Mouse (Mus musculus) midbrain, embryonic 11.5 days (tissue): Measurements from ENCODE around the gene Tas2r129. TPM values are rescaled to one million over a fixed set of nuclear protein-coding genes. Genes with fewer than 3 reads are reported as not detected.
"Not testable (repeated sequence)": the region's sequence is repeated elsewhere in the genome, so short reads cannot be mapped to it uniquely, and the experiment has no call there.

Source experiments
- ATAC-seq: fragments of 200-750 bp; cut with Nextera tagmentation; 2 replicates; pipeline ENCODE4 v1.8.0; 2017; ENCODE audit warnings: moderate TSS enrichment, moderate library complexity; ENCODE audit not compliant: low FRiP score
- DNase-seq: peaks from one replicate; pipeline ENCODE4 v3.0.0; 2015; ENCODE audit warnings: low spot score; ENCODE audit errors: missing footprints
- H3K27ac ChIP-seq: fragments of 300-500 bp; sonication (generic); 2 replicates; pipeline ENCODE4 v1.5.1; 2014; ENCODE audit warnings: low read depth, low read length
- H3K27me3 ChIP-seq: fragments of 300-500 bp; sonication (generic); 2 replicates; pipeline ENCODE4 v1.6.1; 2014; ENCODE audit warnings: mild to moderate bottlenecking, low read length, moderate library complexity, mixed read lengths; ENCODE audit not compliant: control insufficient read depth, insufficient read depth
- H3K36me3 ChIP-seq: fragments of 300-500 bp; sonication (generic); 2 replicates; pipeline ENCODE4 v1.6.1; 2014; ENCODE audit warnings: mild to moderate bottlenecking, low read length, moderate library complexity, mixed read lengths; ENCODE audit not compliant: control insufficient read depth, insufficient read depth
- H3K4me1 ChIP-seq: fragments of 300-500 bp; sonication (generic); 2 replicates; pipeline ENCODE4 v1.6.1; 2014; ENCODE audit warnings: low read length; ENCODE audit not compliant: control insufficient read depth, insufficient read depth
- H3K4me2 ChIP-seq: fragments of 300-500 bp; sonication (generic); 2 replicates; pipeline ENCODE4 v1.6.1; 2014; ENCODE audit warnings: mild to moderate bottlenecking, moderate library complexity
- H3K4me3 ChIP-seq: fragments of 300-500 bp; sonication (generic); 2 replicates; pipeline ENCODE4 v1.5.1; 2014; ENCODE audit warnings: low read depth, low read length
- H3K9ac ChIP-seq: fragments of 300-500 bp; sonication (generic); 2 replicates; pipeline ENCODE4 v1.6.1; 2014; ENCODE audit warnings: low read length
- H3K9me3 ChIP-seq: fragments of 300-500 bp; sonication (generic); 2 replicates; pipeline ENCODE4 v1.6.1; 2016; ENCODE audit warnings: low read length; ENCODE audit not compliant: control insufficient read depth
- WGBS: fragments of 180-500 bp; shearing (Covaris S2); extraction: QIAGEN DNeasy Blood & Tissue Kit; methylation state at CpG from one replicate; pipeline ENCODE4 v1.1.7; 2014; 5-methylcytosine and 5-hydroxymethylcytosine counted together
- polyA plus RNA-seq: library from polyadenylated mRNA; unstranded; fragments of >200 nt; fragmentation: Nextera tagmentation; extraction: Ambion mirVana; gene quantifications from 2 replicates; pipeline ENCODE4 v1.2.1, GENCODE M21; 2014

The Tas2r129 gene
- polyA plus RNA-seq = not detected in 2 replicates

DNA sequence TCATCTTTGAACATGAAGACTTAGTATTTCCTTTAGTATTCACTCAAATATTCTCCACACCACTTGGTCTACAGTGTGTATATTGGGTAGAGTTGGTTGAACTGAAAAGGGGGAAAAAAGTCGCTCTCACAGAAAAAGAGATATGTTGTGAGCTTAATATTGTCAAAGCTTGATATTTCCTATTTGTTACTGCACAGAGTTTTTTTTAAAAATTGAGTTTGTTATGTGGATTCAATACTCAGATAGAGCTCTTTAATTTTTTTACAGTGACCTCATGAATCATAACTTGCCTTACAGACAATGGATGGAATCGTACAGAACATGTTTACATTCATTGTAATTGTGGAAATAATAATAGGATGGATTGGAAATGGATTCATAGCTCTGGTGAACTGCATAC lies at the start of gene Tas2r129:
Gene Tas2r129, plus strand, starts transcription at position 301 of the 400 bp plus-strand sequence.
- no peak within 1 kb of the TSS for H3K4me2 ChIP-seq
- no peaks in the 10 kb centered on the region for H3K36me3 ChIP-seq
- no peak within 1 kb of the TSS for H3K9ac ChIP-seq
- no peaks in the 10 kb centered on the region for H3K9me3 ChIP-seq
- DNase-seq (no peak), ATAC-seq (no peak)
- H3K27me3 ChIP-seq = no peaks in the 10 kb centered on the region
- H3K4me1 ChIP-seq = no peaks in the 10 kb centered on the region
- H3K27ac ChIP-seq = no peak within 1 kb of the TSS
- 85% methylated on average over 2 of the region's 2 CpGs for WGBS
- H3K4me3 ChIP-seq = no peak within 1 kb of the TSS

DNA sequence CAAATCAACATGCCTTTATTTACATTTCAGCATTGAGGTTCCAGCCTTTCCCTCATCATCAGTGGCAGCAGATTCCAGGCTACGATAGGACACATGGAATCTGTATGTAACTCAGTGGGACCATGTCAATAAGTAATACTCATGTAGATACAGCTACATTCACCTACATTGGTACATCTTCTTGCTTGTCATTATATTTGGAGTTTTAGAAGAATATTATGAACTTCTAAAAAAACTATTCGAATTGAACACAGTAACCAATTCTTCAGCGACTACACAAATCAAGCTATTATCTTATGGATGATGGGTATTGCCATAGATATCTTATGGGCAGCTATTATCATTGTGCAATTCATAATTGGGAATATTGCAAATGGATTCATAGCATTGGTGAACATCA lies 41.6 kb upstream of the Tas2r129 start, which contains the start of gene Tas2r125:
Gene Tas2r125, plus strand, starts transcription at position 301 of the 400 bp plus-strand sequence.
- Histone ChIP-seq H3K27me3 (no peaks in the 10 kb centered on the region), H3K4me2 (no peak within 1 kb of the TSS), H3K4me1 (no peaks in the 10 kb centered on the region), H3K27ac (no peak within 1 kb of the TSS), H3K4me3 (no peak within 1 kb of the TSS), H3K9ac (no peak within 1 kb of the TSS), H3K36me3 (no peaks in the 10 kb centered on the region), H3K9me3 (no peaks in the 10 kb centered on the region)
- DNase-seq (no peak), ATAC-seq (no peak)
- WGBS = 84% methylated on average over 3 of the region's 3 CpGs

DNA sequence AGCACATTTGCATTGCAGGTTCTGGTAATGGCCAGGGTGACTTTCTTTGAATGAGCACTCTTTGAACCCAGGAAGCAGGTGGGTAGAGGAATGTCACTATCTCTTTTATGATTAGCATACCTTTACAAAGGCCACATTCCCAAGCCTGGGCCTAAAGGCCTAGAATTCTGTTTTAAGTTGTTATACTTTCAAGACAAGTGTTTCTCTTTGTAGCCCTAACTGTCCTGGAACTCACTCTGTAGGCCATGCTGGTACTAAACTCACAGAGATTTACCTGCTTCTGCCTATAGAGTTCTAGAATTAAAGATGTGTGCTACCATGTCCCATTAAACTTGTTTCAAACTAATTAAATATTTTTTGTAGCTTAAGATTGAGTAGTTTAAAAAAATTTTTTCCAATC lies 9.5 kb upstream of the Tas2r129 start:
- not testable (repeated sequence) for H3K4me2 ChIP-seq, H3K27ac ChIP-seq, H3K4me1 ChIP-seq, H3K9ac ChIP-seq, DNase-seq, H3K27me3 ChIP-seq, H3K36me3 ChIP-seq, H3K9me3 ChIP-seq, H3K4me3 ChIP-seq, ATAC-seq

DNA sequence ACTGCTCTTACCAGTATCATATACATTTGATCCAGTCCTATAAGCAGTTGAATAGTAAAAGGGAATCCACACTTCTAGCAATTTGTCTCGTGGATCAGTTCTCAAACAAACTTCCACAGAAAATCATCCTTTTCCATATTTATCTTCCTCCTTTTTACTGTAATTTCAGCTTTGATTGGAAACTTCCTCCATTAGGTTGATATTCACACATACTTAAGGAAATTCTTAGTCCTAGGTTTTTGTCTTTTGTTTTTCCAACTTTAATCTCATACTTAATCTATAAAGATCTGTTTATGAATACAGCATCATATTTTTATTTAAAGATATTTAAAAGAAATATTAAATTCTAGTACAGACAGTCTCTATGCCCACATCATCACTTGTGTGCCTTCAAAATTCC lies 6.9 kb downstream of the Tas2r129 start, which contains the start of gene Tas2r131:
Gene Tas2r131, minus strand, starts transcription at position 101 of the 400 bp plus-strand sequence.
- DNase-seq (no peak), ATAC-seq (no peak)
- H3K27ac ChIP-seq = no peak within 1 kb of the TSS
- no peaks in the 10 kb centered on the region for H3K9me3 ChIP-seq
- no peak within 1 kb of the TSS for H3K9ac ChIP-seq
- no peaks in the 10 kb centered on the region for H3K36me3 ChIP-seq
- H3K27me3 ChIP-seq = no peaks in the 10 kb centered on the region
- H3K4me2 ChIP-seq = no peak within 1 kb of the TSS
- no peak within 1 kb of the TSS for H3K4me3 ChIP-seq
- no peaks in the 10 kb centered on the region for H3K4me1 ChIP-seq
- 74% methylated on average over 1 of the region's 1 CpGs for WGBS

DNA sequence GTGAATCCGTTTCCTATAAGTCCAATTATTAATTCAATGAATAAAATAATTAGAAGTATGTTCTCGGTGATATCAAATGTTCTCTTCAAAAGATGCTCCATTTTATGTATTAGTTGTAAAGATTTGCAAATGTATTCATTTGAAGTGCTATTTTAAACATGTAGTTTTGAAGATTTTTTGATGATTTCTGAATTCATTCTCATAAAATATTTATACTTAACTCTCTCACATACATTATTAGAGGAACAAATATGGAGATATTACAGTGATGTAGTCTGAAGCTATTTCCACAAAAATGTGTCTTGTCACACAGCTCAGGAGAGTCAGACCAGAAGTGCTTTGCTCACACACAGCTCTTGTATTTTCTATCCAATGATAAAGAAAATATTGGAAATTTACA lies 30.0 kb downstream of the Tas2r129 start, which contains the start of gene Tas2r109:
Gene Tas2r109, minus strand, starts transcription at position 101 of the 400 bp plus-strand sequence.
- 82% methylated on average over 2 of the region's 2 CpGs for WGBS
- H3K27me3 ChIP-seq = no peaks in the 10 kb centered on the region
- ATAC-seq = no peak
- H3K4me1 ChIP-seq = no peaks in the 10 kb centered on the region
- H3K9me3 ChIP-seq = no peaks in the 10 kb centered on the region
- no peak within 1 kb of the TSS for H3K27ac ChIP-seq
- H3K4me3 ChIP-seq = no peak within 1 kb of the TSS
- H3K36me3 ChIP-seq = no peaks in the 10 kb centered on the region
- no peak within 1 kb of the TSS for H3K9ac ChIP-seq
- no peak for DNase-seq
- H3K4me2 ChIP-seq = no peak within 1 kb of the TSS

Other genes with a start within 250 kb of the Tas2r129 start
- not detected in 2 replicates for gene Tas2r122, start 239.2 kb upstream of the Tas2r129 start, polyA plus RNA-seq
- not detected in 2 replicates for gene Tas2r115, start 213.1 kb upstream of the Tas2r129 start, polyA plus RNA-seq
- not detected in 2 replicates for gene Tas2r124, start 196.4 kb upstream of the Tas2r129 start, polyA plus RNA-seq
- not detected in 2 replicates for gene Tas2r102, start 189.0 kb upstream of the Tas2r129 start, polyA plus RNA-seq
- not detected in 2 replicates for gene Tas2r136, start 172.9 kb upstream of the Tas2r129 start, polyA plus RNA-seq
- gene Tas2r117, start 148.3 kb upstream of the Tas2r129 start, polyA plus RNA-seq = not detected in 2 replicates
- not detected in 2 replicates for gene Tas2r123, start 104.0 kb upstream of the Tas2r129 start, polyA plus RNA-seq
- gene Tas2r116, start 95.7 kb upstream of the Tas2r129 start, polyA plus RNA-seq = not detected in 2 replicates
- not detected in 2 replicates for gene Tas2r110, start 83.1 kb upstream of the Tas2r129 start, polyA plus RNA-seq
- not detected in 2 replicates for gene Tas2r113, start 58.1 kb upstream of the Tas2r129 start, polyA plus RNA-seq
- not detected in 2 replicates for gene Tas2r125, start 41.5 kb upstream of the Tas2r129 start, polyA plus RNA-seq
- not detected in 2 replicates for gene Tas2r131, start 6.8 kb downstream of the Tas2r129 start, polyA plus RNA-seq
- gene Tas2r109, start 29.9 kb downstream of the Tas2r129 start, polyA plus RNA-seq = not detected in 2 replicates
- gene Tas2r103, start 86.0 kb downstream of the Tas2r129 start, polyA plus RNA-seq = not detected in 2 replicates
- gene Tas2r140, start 104.7 kb downstream of the Tas2r129 start, polyA plus RNA-seq = not detected in 2 replicates
- gene Smim10l1, start 153.8 kb downstream of the Tas2r129 start, polyA plus RNA-seq = 81.3 and 88.2 TPM in 2 replicates